Mouse (Mus musculus) testis, adult 2 months (tissue): Measurements from ENCODE around the gene Tmprss15.

Source experiments
- CTCF ChIP-seq: fragments of 200-500 bp; IDR thresholded peaks from 2 replicates; pipeline ENCODE4 v1.5.1; 2012; ENCODE audit warnings: low read depth, mild to moderate bottlenecking, inconsistent platforms, low read length, moderate library complexity; ENCODE audit not compliant: control insufficient read depth, insufficient read depth, insufficient replicate concordance
- POLR2A ChIP-seq: fragments of 200-500 bp; IDR thresholded peaks from 2 replicates; pipeline ENCODE4 v1.6.1; 2012; ENCODE audit warnings: low read depth, mild to moderate bottlenecking, inconsistent platforms, low read length, moderate library complexity; ENCODE audit not compliant: control insufficient read depth

DNA sequence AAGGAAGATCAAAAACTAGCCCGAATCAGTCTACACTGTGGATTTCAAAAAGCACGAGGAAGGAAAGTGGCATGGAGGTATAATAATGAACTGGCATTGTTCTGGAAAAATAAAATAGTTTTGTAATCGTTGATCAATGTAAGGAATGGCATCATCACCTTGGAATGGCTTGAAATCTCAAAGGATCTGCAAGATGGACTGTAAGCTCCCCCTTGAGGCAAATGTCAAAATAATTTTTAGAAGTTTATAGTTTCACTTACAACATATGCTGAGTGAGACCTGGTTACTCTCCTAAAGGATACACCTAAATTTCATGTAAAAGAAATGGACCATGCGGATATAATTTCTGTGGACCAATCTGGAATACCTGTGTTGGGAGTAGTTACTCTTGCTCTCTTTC lies 140.5 kb downstream of the Tmprss15 start:
- TF ChIP-seq CTCF (no peak), POLR2A (no peak)
